10 mouse cellular contexts compared by ENCODE assay signal in the genomic region with DNA sequence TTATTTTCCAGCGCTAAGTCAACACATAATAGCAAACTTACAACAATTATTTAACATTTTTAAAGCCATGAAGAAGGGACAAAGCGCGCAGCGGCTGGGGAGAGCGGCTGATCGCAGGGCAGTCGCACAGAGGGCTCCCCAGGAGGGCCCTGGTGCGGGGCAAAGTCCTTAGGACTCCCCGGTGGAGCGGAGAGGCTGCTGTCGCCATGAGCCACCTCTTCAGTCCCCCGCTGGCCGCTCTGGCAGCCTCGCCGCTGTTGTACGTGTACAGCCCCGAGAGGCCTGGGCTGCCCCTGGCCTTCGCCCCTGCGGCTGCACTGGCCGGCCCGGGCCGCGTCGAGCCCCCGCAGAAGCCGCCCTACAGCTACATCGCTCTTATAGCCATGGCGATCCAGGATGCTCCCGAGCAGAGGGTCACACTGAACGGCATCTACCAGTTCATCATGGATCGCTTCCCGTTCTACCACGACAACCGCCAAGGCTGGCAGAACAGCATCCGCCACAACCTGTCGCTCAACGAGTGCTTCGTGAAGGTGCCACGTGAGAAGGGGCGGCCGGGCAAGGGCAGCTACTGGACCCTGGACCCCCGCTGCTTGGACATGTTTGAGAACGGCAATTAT. TPM values are rescaled to one million over a fixed set of nuclear protein-coding genes. Genes with fewer than 3 reads are reported as not detected.
A peak's percentile ranks its signal among the peaks of the same experiment; 100 is the strongest.
DNase-seq lines count a peak whose midpoint lies in the region; ATAC-seq and TF ChIP-seq lines count a peak whose summit lies in the region.
"Had no signal": no experiment of that assay in that cellular context is flagged by ENCODE, and none has a peak within 500 bp of the region (broad histone marks: within the 10 kb centered on the region; RNA-seq: fewer than 3 reads in every experiment).

A gene (plus strand): TSS at position 185 of the 620 bp plus-strand sequence.

- H3K27ac ChIP-seq in kidney, embryonic 16.5 days (ENCODE audit: low read length) = peak within 1 kb of the TSS; percentile 95
- H3K27ac ChIP-seq in embryonic facial prominence, embryonic 13.5 days = no peak within 1 kb of the TSS
- H3K27ac ChIP-seq in hindbrain, postnatal 0 days = no peak within 1 kb of the TSS
- H3K27ac ChIP-seq in midbrain, postnatal 0 days (ENCODE audit: low read depth, low read length) = no peak within 1 kb of the TSS
- H3K27ac ChIP-seq: layer of hippocampus, adult 2 months had no signal

- peaks cover 64% of the 10 kb centered on the region for H3K4me1 ChIP-seq in kidney, embryonic 16.5 days (ENCODE audit: insufficient read depth, low read length)
- H3K4me1 ChIP-seq in embryonic facial prominence, embryonic 13.5 days = peaks cover 36% of the 10 kb centered on the region
- peaks cover 3% of the 10 kb centered on the region; the same call in 1 of the 2 replicates for H3K4me1 ChIP-seq in hindbrain, postnatal 0 days (ENCODE audit: insufficient read depth, low read length)
- H3K4me1 ChIP-seq in midbrain, postnatal 0 days (ENCODE audit: insufficient read depth, low read length) = no peaks in the 10 kb centered on the region

- H3K4me3 ChIP-seq in kidney, embryonic 16.5 days (ENCODE audit: low read length) = peak within 1 kb of the TSS; percentile 48
- peak within 1 kb of the TSS; percentile 31 for H3K4me3 ChIP-seq in embryonic facial prominence, embryonic 13.5 days
- H3K4me3 ChIP-seq in hindbrain, postnatal 0 days (ENCODE audit: low read length) = peak within 1 kb of the TSS; percentile 2
- H3K4me3 ChIP-seq in midbrain, postnatal 0 days (ENCODE audit: low read depth, low read length) = peak within 1 kb of the TSS; percentile 9; the same call in 1 of the 2 replicates
- H3K4me3 ChIP-seq: layer of hippocampus, adult 2 months had no signal

- H3K9ac ChIP-seq in kidney, embryonic 16.5 days (replicated peaks; ENCODE audit: low read length) = peak within 1 kb of the TSS; percentile 68
- H3K9ac ChIP-seq in embryonic facial prominence, embryonic 13.5 days = peak within 1 kb of the TSS; percentile 38; the same call in 1 of the 2 replicates
- H3K9ac ChIP-seq in hindbrain, postnatal 0 days (replicated peaks; ENCODE audit: low read length) = no peak within 1 kb of the TSS
- no peak within 1 kb of the TSS for H3K9ac ChIP-seq in midbrain, postnatal 0 days (replicated peaks; ENCODE audit: low read length, poor library complexity, severe bottlenecking)

- no peak for DNase-seq in kidney, postnatal 25 days
- DNase-seq in hindbrain, postnatal 0 days (ENCODE audit: low spot score) = no peak
- no peak for DNase-seq in midbrain, postnatal 0 days (ENCODE audit: low spot score)
- DNase-seq in urinary bladder, postnatal 25 days (ENCODE audit: low spot score) = no peak
- no peak for DNase-seq in T-cell, adult 2 months (ENCODE audit: low spot score)
- DNase-seq: cerebellum, postnatal 36 days had no signal

- WGBS in kidney, embryonic 16.5 days = 7% methylated on average over 43 of the region's 43 CpGs
- WGBS in embryonic facial prominence, embryonic 13.5 days = 4% methylated on average over 43 of the region's 43 CpGs
- 1% methylated on average over 43 of the region's 43 CpGs for WGBS in hindbrain, postnatal 0 days
- WGBS in midbrain, postnatal 0 days = under 1% methylated on average over 43 of the region's 43 CpGs

- ATAC-seq in kidney, embryonic 16.5 days (ENCODE audit: low FRiP score, low TSS enrichment) = no peak
- no peak for ATAC-seq in embryonic facial prominence, embryonic 13.5 days (ENCODE audit: insufficient number of reproducible peaks, insufficient read depth, low FRiP score, low TSS enrichment, low read depth)
- ATAC-seq in hindbrain, postnatal 0 days = no peak
- ATAC-seq in midbrain, postnatal 0 days (ENCODE audit: low FRiP score) = no peak
- ATAC-seq in cerebellum, adult (ENCODE audit: insufficient number of reproducible peaks, low FRiP score, low TSS enrichment) = no peak

- no peak for TF ChIP-seq CTCF in hindbrain, postnatal 0 days (IDR thresholded peaks at IDR 0.05; ENCODE audit: low read depth)
- TF ChIP-seq CTCF in midbrain, postnatal 0 days (IDR thresholded peaks at IDR 0.05) = no peak

- H3K36me3 ChIP-seq in kidney, embryonic 16.5 days (ENCODE audit: insufficient read depth, low read length) = peaks cover 5% of the 10 kb centered on the region; the same call in 1 of the 2 replicates
- no peaks in the 10 kb centered on the region for H3K36me3 ChIP-seq in embryonic facial prominence, embryonic 13.5 days
- H3K36me3 ChIP-seq in hindbrain, postnatal 0 days (ENCODE audit: insufficient read depth, low read length) = no peaks in the 10 kb centered on the region
- H3K36me3 ChIP-seq in midbrain, postnatal 0 days (ENCODE audit: insufficient read depth, low read length) = no peaks in the 10 kb centered on the region

- peaks cover 42% of the 10 kb centered on the region for H3K27me3 ChIP-seq in kidney, embryonic 16.5 days (ENCODE audit: insufficient read depth, low read length)
- H3K27me3 ChIP-seq in embryonic facial prominence, embryonic 13.5 days = peaks cover 99% of the 10 kb centered on the region
- peaks cover 93% of the 10 kb centered on the region for H3K27me3 ChIP-seq in hindbrain, postnatal 0 days (ENCODE audit: insufficient read depth, low read length)
- H3K27me3 ChIP-seq in midbrain, postnatal 0 days (ENCODE audit: insufficient read depth, low read length) = peaks cover 88% of the 10 kb centered on the region

- H3K4me2 ChIP-seq in kidney, embryonic 16.5 days (replicated peaks; ENCODE audit: low read depth, low read length) = peak within 1 kb of the TSS; percentile 69
- peak within 1 kb of the TSS; percentile 43 for H3K4me2 ChIP-seq in embryonic facial prominence, embryonic 13.5 days
- H3K4me2 ChIP-seq in hindbrain, postnatal 0 days (ENCODE audit: low read depth, low read length) = peak within 1 kb of the TSS; percentile 41
- 0 out of 2 replicates have a peak within 1 kb of the TSS, but pooled peaks have one; percentile 9 for H3K4me2 ChIP-seq in midbrain, postnatal 0 days (ENCODE audit: low read depth, low read length, poor library complexity, severe bottlenecking)

- H3K9me3 ChIP-seq in kidney, embryonic 16.5 days (ENCODE audit: low read length) = peaks cover 2% of the 10 kb centered on the region; the same call in 1 of the 2 replicates
- no peaks in the 10 kb centered on the region for H3K9me3 ChIP-seq in embryonic facial prominence, embryonic 13.5 days
- no peaks in the 10 kb centered on the region for H3K9me3 ChIP-seq in hindbrain, postnatal 0 days (ENCODE audit: low read length)
- no peaks in the 10 kb centered on the region for H3K9me3 ChIP-seq in midbrain, postnatal 0 days (ENCODE audit: low read length)

RNA-seq across cellular contexts. Expression of the gene that starts here (rescaled TPM):
- polyA plus RNA-seq in kidney, embryonic 16.5 days (2015; fragmentation: Nextera tagmentation; extraction: Ambion mirVana) = 6.5 and 6.7 TPM in 2 replicates
- polyA plus RNA-seq in embryonic facial prominence, embryonic 13.5 days (2015; fragmentation: Nextera tagmentation; extraction: Ambion mirVana) = 0.28 and 0.34 TPM in 2 replicates
- 0.40 and 0.58 TPM in 2 replicates for total RNA-seq in hindbrain, postnatal 0 days (2014; rRNA removed)
- polyA plus RNA-seq in hindbrain, postnatal 0 days (2015; fragmentation: Nextera tagmentation; extraction: Ambion mirVana) = 0.21 TPM in 1 of 2 replicates, not detected in the other
- 0.09 and 0.22 TPM in 2 replicates for total RNA-seq in midbrain, postnatal 0 days (2014; rRNA removed)
- 0.12 and 0.20 TPM in 2 replicates for polyA plus RNA-seq in midbrain, postnatal 0 days (2015; fragmentation: Nextera tagmentation; extraction: Ambion mirVana)

Comparison
In these comparisons a context has a peak if more than half of its experiments do, and no peak if none do; other contexts are left out.
1. H3K4me2 ChIP-seq: peak in every context shown above with its lines; median percentile 69 in kidney, embryonic 16.5 days; 43 in embryonic facial prominence, embryonic 13.5 days; 41 in hindbrain, postnatal 0 days; 9 in midbrain, postnatal 0 days.
2. H3K9ac ChIP-seq: peak in kidney, embryonic 16.5 days (single experiment) and embryonic facial prominence, embryonic 13.5 days (single experiment); none in hindbrain, postnatal 0 days (single experiment) and midbrain, postnatal 0 days (single experiment).
3. Peak in every context shown above with its lines, with median percentiles within 50 percentile points of each other: H3K4me3 ChIP-seq.